Mouse (Mus musculus): ENCODE results near the gene Vta1. TPM values are rescaled to one million over a fixed set of nuclear protein-coding genes. Genes with fewer than 3 reads are reported as not detected.

The Vta1 gene
- total RNA-seq, 2 experiments from 2014 or later: 29.3 to 32.1 TPM

Other genes with a start within 250 kb of the Vta1 start
- gene Adgrg6, start 159.9 kb downstream of the Vta1 start, total RNA-seq (2015; ENCODE audit: low replicate concordance): 1.3 and 1.5 TPM in 2 replicates
- not detected in 2 replicates for gene Adgrg6, start 159.9 kb downstream of the Vta1 start, total RNA-seq (2017; ENCODE audit: low replicate concordance)
- gene Nmbr, start within 50 bp of the Vta1 start, total RNA-seq (2015; ENCODE audit: low replicate concordance): not detected in 2 replicates
- 0.60 and 3.1 TPM in 2 replicates for gene Nmbr, start within 50 bp of the Vta1 start, total RNA-seq (2017; ENCODE audit: low replicate concordance)
- gene Gje1, start 12.7 kb upstream of the Vta1 start, total RNA-seq (2015; ENCODE audit: low replicate concordance): not detected in 2 replicates
- not detected in 2 replicates for gene Gje1, start 12.7 kb upstream of the Vta1 start, total RNA-seq (2017; ENCODE audit: low replicate concordance)

All from erythroblast, adult 5-6 weeks (primary cell).